Mouse (Mus musculus): Measurements from ENCODE around the gene Mrtfa.

- TF ChIP-seq EP300 (IDR thresholded peaks at IDR 0.05; ENCODE audit: low read depth) (no peak), CTCF (IDR thresholded peaks at IDR 0.05; ENCODE audit: low read depth) (no peak)
These were observed 138.1 kb downstream of the Mrtfa start for GRCm38 (mm10) chr15:81052491-81052890.
